Mouse (Mus musculus) left cerebral cortex, adult 2 months (tissue): Measurements from ENCODE around the gene Cldn34b3. TPM values are rescaled to one million over a fixed set of nuclear protein-coding genes. Genes with fewer than 3 reads are reported as not detected.
"Not testable (repeated sequence)": the region's sequence is repeated elsewhere in the genome, so short reads cannot be mapped to it uniquely, and the experiment has no call there.

ENCODE experiments used
- DNase-seq, 2 experiments: peaks; one replicate each; pipeline ENCODE4 v3.0.0; 2021 to 2022; ENCODE audit warnings: low spot score in 2 of 2, mixed read lengths in 1 of 2; ENCODE audit errors: extremely low spot score in 1 of 2
- H3K27ac ChIP-seq: fragments of 200-600 bp; 2 replicates; pipeline ENCODE4 v1.8.1; 2022
- H3K4me3 ChIP-seq: fragments of 200-600 bp; 2 replicates; pipeline ENCODE4 v1.8.1; 2022
- intact Hi-C: fragments of 180-260 bp; cut with DNase I; formaldehyde crosslinking; loops from one replicate; pipeline ENCODE4 v1.15.1; 2025
- long read RNA-seq, 2 experiments: library from polyadenylated mRNA; stranded (forward); transcript quantifications; one replicate each; pipeline ENCODE4 v2.0.0; 2021; ENCODE audit warnings: borderline mapping rate in 2 of 2
- total RNA-seq, 2 experiments: library from RNA; stranded (reverse); gene quantifications; 2 replicates each; pipeline ENCODE4 v1.2.3; 2021

The Cldn34b3 gene
- total RNA-seq = not detected
- long read RNA-seq, experiment 1 = 0 reads
- long read RNA-seq, experiment 2 = 0 reads

DNA sequence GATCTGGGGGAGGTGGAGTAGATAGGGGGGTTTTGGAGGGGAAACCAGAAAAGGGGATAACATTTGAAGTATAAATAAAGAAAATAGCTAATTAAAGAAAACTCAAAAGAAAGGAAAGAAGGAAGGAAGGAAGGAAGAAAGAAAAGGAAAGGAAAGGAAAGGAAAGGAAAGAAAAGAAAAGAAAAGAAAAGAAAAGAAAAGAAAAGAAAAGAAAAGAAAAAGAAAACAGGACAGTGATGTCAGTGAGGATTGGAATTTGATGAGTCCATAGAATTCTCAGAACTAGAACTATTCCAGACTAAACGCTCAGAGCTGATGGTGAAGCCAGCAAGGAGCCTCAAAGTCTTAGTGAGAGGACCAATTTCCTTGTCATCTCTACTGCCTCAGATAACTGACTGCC, at the start of gene Cldn34b3:
Gene Cldn34b3, plus strand, starts transcription at position 301 of the 400 bp plus-strand sequence.
- intact Hi-C loops, H3K4me3 ChIP-seq, H3K27ac ChIP-seq, DNase-seq: not testable (repeated sequence)

Other genes starting within 250 kb of the Cldn34b3 start
- gene Cldn34b4, start 129.0 kb downstream of the Cldn34b3 start, total RNA-seq = not detected